ENCODE assay signal across 8 mouse cellular contexts in the genomic region with DNA sequence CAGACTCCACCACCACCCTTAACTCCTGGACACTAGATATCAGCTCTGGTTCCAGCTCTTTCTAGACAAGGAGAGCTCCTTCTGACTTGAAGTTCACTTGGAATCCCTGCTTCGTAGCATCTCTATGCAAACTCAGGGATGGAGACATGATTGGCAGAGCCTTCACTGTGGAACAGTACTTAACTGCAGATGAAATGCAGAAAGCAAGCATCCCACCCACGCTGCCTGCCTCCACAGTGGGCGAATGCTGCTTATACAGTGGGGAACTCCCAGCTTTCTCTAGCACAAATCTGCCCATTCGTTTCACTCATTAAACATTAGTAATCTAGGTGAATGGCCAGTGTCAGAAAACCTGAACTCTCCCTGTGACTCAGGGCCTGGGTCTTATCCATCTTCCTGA.
"Had no signal": no experiment of that assay in that cellular context is flagged by ENCODE, and none has a peak within 500 bp of the region (broad histone marks: within the 10 kb centered on the region; RNA-seq: fewer than 3 reads in every experiment).

No protein-coding gene starts in this region.

- DNase-seq: kidney, adult 11 months; kidney, adult 9 months; kidney, postnatal 36 days; lung, adult 2 months; lung, postnatal 36 days; spleen, adult 18-20 months; thymus, adult 2 months; thymus, postnatal 36 days had no signal
